Mouse (Mus musculus) lung, embryonic 16.5 days (tissue): ENCODE results near the gene Cacnb4. TPM values are rescaled to one million over a fixed set of nuclear protein-coding genes. Genes with fewer than 3 reads are reported as not detected.
A peak's percentile ranks its signal among the peaks of the same experiment; 100 is the strongest.

Experiments
- ATAC-seq: fragments of 200-750 bp; cut with Nextera tagmentation; 2 replicates; pipeline ENCODE4 v1.8.0; 2017; ENCODE audit warnings: low read depth, mild to moderate bottlenecking, moderate library complexity
- H3K27ac ChIP-seq: fragments of 300-500 bp; sonication (generic); 2 replicates; pipeline ENCODE4 v1.5.1; 2014; ENCODE audit warnings: mild to moderate bottlenecking, control low read depth, low read length
- H3K27me3 ChIP-seq: fragments of 300-500 bp; sonication (generic); 2 replicates; pipeline ENCODE4 v1.6.1; 2014; ENCODE audit warnings: low read depth, low read length, mixed read lengths; ENCODE audit not compliant: control insufficient read depth, insufficient read depth
- H3K36me3 ChIP-seq: fragments of 300-500 bp; sonication (generic); 2 replicates; pipeline ENCODE4 v1.6.1; 2014; ENCODE audit warnings: low read length; ENCODE audit not compliant: control insufficient read depth, insufficient read depth
- H3K4me1 ChIP-seq: fragments of 300-500 bp; sonication (generic); replicated peaks from 2 replicates; pipeline ENCODE4 v1.6.1; 2014; ENCODE audit warnings: low read length, mixed read lengths; ENCODE audit not compliant: control insufficient read depth, insufficient read depth
- H3K4me2 ChIP-seq: fragments of 300-500 bp; sonication (generic); 2 replicates; pipeline ENCODE4 v1.6.1; 2014; ENCODE audit warnings: low read depth, low read length, control low read depth
- H3K4me3 ChIP-seq: fragments of 300-500 bp; sonication (generic); 2 replicates; pipeline ENCODE4 v1.5.1; 2014; ENCODE audit warnings: mild to moderate bottlenecking, low read length, control low read depth
- H3K9ac ChIP-seq: fragments of 300-500 bp; sonication (generic); 2 replicates; pipeline ENCODE4 v1.6.1; 2014; ENCODE audit warnings: low read length, control low read depth
- H3K9me3 ChIP-seq: fragments of 300-500 bp; sonication (generic); 2 replicates; pipeline ENCODE4 v1.6.1; 2016; ENCODE audit warnings: low read length; ENCODE audit not compliant: control insufficient read depth
- WGBS: fragments of 180-500 bp; shearing (Covaris S2); extraction: QIAGEN DNeasy Blood & Tissue Kit; methylation state at CpG from one replicate; pipeline ENCODE4 v1.1.7; 2014; 5-methylcytosine and 5-hydroxymethylcytosine counted together
- polyA plus RNA-seq: library from polyadenylated mRNA; unstranded; fragments of >200 nt; fragmentation: Nextera tagmentation; extraction: Ambion mirVana; gene quantifications from 2 replicates; pipeline ENCODE4 v1.2.1, GENCODE M21; 2015

The Cacnb4 gene
- polyA plus RNA-seq, 1 experiment from 2014 or later = 1.1 TPM

DNA sequence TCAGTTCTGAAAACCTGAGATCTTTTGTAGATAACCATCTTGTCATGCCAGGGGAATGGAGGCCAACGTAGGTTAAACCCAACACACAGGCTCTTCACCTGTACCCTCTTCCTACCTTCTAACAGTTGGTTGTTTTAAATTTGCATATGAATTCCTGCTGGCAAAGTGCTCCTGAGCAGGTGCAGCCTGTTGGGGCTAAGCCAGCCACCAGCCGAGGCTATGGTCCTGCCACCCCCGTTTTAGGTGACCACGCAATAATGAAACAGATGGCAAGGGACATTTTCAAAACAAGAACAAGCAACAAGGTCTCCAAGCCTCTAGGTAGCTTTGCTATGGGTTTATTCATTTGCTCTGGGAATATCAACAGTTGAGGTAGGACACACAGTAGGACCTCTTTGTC, 200.8 kb downstream of the Cacnb4 start:
- H3K27me3 ChIP-seq = no peaks in the 10 kb centered on the region
- H3K4me3 ChIP-seq = no peak overlapping the region
- H3K4me2 ChIP-seq = no peak overlapping the region
- H3K27ac ChIP-seq = no peak overlapping the region
- H3K9me3 ChIP-seq = no peaks in the 10 kb centered on the region
- 82% methylated on average over 4 of the region's 4 CpGs for WGBS
- no peak overlapping the region for H3K9ac ChIP-seq
- H3K4me1 ChIP-seq = peaks cover 10% of the 10 kb centered on the region
- no peak for ATAC-seq
- no peaks in the 10 kb centered on the region for H3K36me3 ChIP-seq

DNA sequence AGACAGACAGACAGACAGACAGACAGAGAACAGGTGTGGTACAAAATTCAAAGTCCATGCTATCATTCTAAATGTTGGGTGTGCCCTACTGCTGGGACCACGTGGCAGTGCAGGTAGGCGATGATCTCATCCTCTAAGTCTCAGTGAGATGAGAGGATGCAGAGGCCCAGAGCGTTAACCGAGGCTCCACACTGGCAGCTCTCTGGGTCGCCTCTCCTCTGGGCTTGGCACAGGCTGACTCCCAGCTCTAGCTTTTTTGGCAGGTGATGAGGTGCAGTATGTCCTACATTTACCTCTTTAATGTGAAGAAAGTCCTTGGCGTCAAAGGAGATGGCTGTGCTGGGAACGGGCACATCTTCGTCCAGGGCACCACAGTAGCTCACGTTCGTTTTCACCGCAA, 202.1 kb downstream of the Cacnb4 start:
- no peaks in the 10 kb centered on the region for H3K27me3 ChIP-seq
- no peak overlapping the region for H3K4me3 ChIP-seq
- ATAC-seq = no peak
- H3K27ac ChIP-seq = no peak overlapping the region
- peaks cover 8% of the 10 kb centered on the region for H3K4me1 ChIP-seq
- H3K36me3 ChIP-seq = no peaks in the 10 kb centered on the region
- 83% methylated on average over 11 of the region's 11 CpGs for WGBS
- no peak overlapping the region for H3K9ac ChIP-seq
- H3K9me3 ChIP-seq = no peaks in the 10 kb centered on the region
- H3K4me2 ChIP-seq = no peak overlapping the region

DNA sequence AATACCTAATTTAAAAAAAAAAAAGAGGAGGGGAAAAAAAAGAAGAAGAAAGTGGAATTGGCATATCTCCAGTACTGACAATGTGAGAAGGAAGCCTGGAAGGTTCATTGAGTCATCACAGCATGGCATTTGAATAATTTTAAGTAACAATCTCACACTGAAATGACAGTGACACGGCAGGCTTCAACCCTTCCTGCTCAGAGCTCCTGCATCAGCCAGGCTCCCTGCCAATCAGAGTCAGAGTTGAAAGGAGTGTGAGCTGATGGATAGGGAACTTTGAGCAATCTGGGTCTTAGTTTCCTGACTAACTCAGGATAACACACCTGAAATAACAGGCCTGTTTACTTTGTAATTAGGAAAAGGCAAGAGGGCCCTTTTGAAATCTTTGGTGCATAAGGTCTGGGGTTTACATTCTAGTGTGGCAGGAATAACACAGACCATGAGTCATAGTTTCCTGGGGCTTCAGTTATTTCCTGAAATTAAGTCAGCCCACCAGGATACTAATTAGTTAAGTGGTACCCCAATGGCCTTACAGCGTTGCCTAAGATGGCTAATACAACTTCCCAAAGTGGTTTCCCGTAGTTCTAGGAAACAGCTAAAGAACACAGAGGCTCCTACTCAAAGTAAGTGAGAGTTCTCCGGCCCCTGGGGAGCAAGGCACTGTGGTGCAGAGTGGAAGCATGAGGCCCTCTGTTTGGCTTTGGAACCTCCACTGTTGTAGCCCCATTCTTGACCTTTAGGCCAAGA, 204.9 kb downstream of the Cacnb4 start:
- H3K4me1 ChIP-seq = peaks cover 5% of the 10 kb centered on the region
- WGBS = 14% methylated on average over 4 of the region's 4 CpGs
- H3K27me3 ChIP-seq = no peaks in the 10 kb centered on the region
- no peak overlapping the region for H3K4me3 ChIP-seq
- peak; percentile 78 for ATAC-seq
- H3K9ac ChIP-seq = no peak overlapping the region
- peak overlapping the region; percentile 40; the same call in 1 of the 2 replicates for H3K27ac ChIP-seq
- no peak overlapping the region for H3K4me2 ChIP-seq
- H3K9me3 ChIP-seq = no peaks in the 10 kb centered on the region
- H3K36me3 ChIP-seq = no peaks in the 10 kb centered on the region

DNA sequence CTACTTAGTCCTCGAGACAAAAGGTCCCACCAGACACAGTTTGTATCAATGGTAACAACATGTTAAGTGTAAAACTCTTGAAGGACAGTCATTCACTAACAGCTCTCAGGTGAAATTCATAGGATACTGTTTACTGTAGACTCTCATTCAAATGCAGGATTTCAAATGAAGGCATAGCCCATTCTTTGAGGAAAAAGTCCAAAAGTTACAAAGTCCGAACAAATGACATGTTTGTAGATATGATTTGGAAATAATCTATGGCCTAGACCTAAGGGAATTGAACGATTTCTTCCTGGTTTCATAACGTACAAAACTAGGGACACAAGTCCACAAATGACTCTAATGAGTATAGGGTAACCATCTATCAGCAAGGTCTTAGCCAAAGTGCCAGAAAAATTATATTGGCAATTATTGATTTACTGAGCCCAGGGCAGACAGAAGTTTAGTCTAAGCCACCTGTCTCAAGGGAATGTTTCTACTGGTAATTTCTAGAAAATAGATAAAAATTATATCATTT, 206.5 kb downstream of the Cacnb4 start:
- no peaks in the 10 kb centered on the region for H3K36me3 ChIP-seq
- no peak overlapping the region for H3K9ac ChIP-seq
- WGBS = 80% methylated on average over 4 of the region's 4 CpGs
- H3K4me3 ChIP-seq = no peak overlapping the region
- H3K27me3 ChIP-seq = no peaks in the 10 kb centered on the region
- H3K9me3 ChIP-seq = no peaks in the 10 kb centered on the region
- no peak for ATAC-seq
- no peak overlapping the region for H3K27ac ChIP-seq
- no peak overlapping the region for H3K4me2 ChIP-seq
- peaks cover 4% of the 10 kb centered on the region; the same call in 1 of the 2 replicates for H3K4me1 ChIP-seq

DNA sequence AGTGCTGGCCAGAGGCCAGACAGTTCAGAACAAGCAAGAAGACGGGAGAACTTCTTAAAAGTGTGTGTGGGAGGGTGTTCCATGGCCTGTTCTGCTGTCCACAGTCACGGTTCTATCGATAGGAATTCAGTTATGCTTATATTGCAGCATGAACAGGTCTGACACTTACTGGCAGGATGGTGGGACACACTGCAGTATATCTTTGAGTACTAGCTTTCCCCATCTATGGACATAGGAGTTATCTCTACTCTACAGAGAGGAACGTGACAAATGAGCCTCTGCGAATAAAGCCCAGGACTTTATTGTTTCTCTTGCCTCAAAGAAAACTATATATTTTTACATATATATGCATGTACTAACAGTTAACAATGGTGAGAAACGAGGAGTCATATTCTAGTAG, 209.0 kb downstream of the Cacnb4 start:
- Histone ChIP-seq H3K9me3 (no peaks in the 10 kb centered on the region), H3K27ac (no peak overlapping the region), H3K9ac (no peak overlapping the region), H3K4me1 (peaks cover 4% of the 10 kb centered on the region; the same call in 1 of the 2 replicates), H3K4me3 (no peak overlapping the region), H3K27me3 (no peaks in the 10 kb centered on the region), H3K36me3 (no peaks in the 10 kb centered on the region), H3K4me2 (no peak overlapping the region)
- WGBS = 60% methylated on average over 6 of the region's 6 CpGs
- ATAC-seq = no peak

DNA sequence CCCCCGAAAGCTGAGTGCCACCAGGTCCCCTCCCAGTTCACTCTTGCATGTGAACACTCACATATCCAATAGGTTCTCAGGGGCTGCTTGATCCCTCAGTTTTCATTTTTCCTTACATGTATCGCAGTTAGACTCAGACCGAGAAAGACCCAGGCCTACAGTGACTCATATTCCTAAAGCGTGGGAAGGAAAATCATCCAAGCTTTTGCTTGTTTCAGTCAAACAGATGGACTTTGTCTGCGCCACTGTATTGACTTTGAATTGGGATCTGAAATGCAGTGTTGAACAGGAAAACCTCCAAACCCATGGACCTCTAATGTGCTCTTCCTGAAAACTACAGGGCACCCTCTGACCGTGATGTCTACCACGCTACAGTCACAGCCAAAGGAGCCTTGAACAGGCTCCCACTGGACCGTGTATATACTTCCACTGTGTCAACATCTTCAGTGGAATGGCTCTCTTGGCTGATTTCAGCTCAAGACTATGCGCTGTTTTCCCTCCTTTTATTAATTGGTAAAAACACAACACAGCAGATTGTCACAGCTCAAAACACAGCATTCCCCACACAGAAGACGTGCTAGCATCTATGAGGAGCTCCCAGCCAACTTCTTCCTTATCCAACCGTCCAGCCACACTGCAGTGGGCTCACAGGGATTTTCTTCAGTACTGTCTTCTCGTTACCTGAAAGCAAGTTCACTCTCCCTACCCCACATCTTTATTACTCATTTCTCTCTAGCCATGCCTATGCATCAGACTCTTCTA, 215.2 kb downstream of the Cacnb4 start:
- Histone ChIP-seq H3K9me3 (no peaks in the 10 kb centered on the region), H3K4me2 (no peak overlapping the region), H3K9ac (no peak overlapping the region), H3K27me3 (no peaks in the 10 kb centered on the region), H3K36me3 (no peaks in the 10 kb centered on the region), H3K27ac (no peak overlapping the region), H3K4me3 (no peak overlapping the region), H3K4me1 (peaks cover 7% of the 10 kb centered on the region; the same call in 1 of the 2 replicates)
- ATAC-seq = peak; percentile 64; the same call in 1 of the 2 replicates
- 68% methylated on average over 12 of the region's 12 CpGs for WGBS

DNA sequence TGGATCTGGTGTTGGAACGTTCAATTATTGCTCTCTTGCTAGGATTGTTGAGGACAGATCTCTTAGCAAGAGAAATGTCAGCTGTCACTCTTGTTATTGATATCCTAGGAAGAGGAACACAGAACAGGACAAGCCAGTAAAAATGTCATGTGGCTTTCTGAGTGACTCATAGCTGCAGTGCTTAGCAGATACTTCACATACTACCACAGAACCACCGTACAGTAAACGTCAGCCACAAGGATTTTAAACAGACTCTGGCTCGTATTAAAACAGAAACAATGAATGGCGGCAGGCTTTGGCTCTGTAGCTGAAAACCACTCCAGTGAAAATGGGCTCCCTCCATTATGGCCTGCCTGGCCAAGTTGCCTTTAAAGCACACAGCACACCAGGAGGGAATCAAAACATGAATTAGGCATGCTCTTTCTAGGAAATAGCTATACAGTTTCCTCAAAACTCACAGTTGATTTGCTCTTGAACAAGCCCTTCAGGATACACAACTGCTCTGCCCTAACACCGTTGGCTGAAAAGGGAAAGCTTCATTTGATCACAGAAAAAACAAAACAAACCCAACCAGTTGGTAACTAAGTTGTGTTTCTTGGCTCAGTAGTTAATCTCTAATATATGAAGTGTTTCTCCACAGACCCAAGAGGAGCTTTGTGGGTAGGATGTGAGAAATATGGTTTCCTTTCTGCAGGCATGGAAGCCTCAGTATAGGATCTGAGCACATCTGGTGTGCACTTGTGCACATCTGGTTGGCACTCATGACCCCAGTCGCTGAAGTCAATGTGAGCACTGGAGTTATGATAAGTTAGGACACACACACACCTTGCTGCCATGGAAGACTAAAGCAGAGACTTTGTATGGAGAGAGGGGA, 220.8 kb downstream of the Cacnb4 start:
- no peaks in the 10 kb centered on the region for H3K36me3 ChIP-seq
- no peaks in the 10 kb centered on the region for H3K4me1 ChIP-seq
- H3K27ac ChIP-seq = no peak overlapping the region
- H3K4me2 ChIP-seq = no peak overlapping the region
- H3K9me3 ChIP-seq = no peaks in the 10 kb centered on the region
- ATAC-seq = no peak
- no peak overlapping the region for H3K4me3 ChIP-seq
- WGBS = 54% methylated on average over 7 of the region's 7 CpGs
- H3K9ac ChIP-seq = no peak overlapping the region
- H3K27me3 ChIP-seq = no peaks in the 10 kb centered on the region

DNA sequence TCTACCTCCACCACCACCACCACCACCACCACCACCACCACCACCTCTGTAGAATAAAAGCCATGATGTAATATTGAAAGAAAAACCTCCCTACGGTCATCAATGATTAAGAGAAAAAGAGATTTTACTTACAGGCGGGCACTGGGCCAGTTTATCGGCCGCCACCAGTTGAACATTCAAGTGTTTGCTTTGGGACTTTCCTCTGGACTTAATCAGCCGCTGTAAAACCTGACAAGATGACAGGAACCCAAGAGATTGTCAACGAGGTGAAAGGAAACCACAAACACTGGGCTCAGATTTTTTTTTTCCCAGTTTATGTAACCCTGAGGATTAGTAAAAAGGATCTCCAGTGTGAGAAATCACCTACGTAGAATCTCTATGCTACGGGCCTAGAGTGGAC, 226.8 kb downstream of the Cacnb4 start:
- no peak overlapping the region for H3K27ac ChIP-seq
- H3K9ac ChIP-seq = no peak overlapping the region
- H3K4me3 ChIP-seq = no peak overlapping the region
- ATAC-seq = no peak
- H3K27me3 ChIP-seq = no peaks in the 10 kb centered on the region
- no peaks in the 10 kb centered on the region; the same call in 1 of the 2 replicates for H3K4me1 ChIP-seq
- WGBS = 47% methylated on average over 8 of the region's 8 CpGs
- no peaks in the 10 kb centered on the region for H3K9me3 ChIP-seq
- no peak overlapping the region for H3K4me2 ChIP-seq
- no peaks in the 10 kb centered on the region for H3K36me3 ChIP-seq
